Mouse (Mus musculus) embryonic facial prominence, embryonic 11.5 days (tissue): ENCODE results near the gene Sema4c. TPM values are rescaled to one million over a fixed set of nuclear protein-coding genes. Genes with fewer than 3 reads are reported as not detected.

Source experiments
- ATAC-seq: fragments of 200-750 bp; cut with Nextera tagmentation; replicated peaks from 2 replicates; pipeline ENCODE4 v1.8.0; 2017; ENCODE audit warnings: low read depth; ENCODE audit not compliant: insufficient number of reproducible peaks, low FRiP score, low TSS enrichment
- DNase-seq: peaks from one replicate; pipeline ENCODE4 v3.0.0-alpha.2; 2015; ENCODE audit warnings: low spot score
- H3K27ac ChIP-seq: fragments of 300-500 bp; sonication (generic); replicated peaks from 2 replicates; pipeline ENCODE4 v1.5.1; 2014; ENCODE audit warnings: mild to moderate bottlenecking, low read depth, low read length, control low read depth
- H3K27me3 ChIP-seq: fragments of 300-500 bp; sonication (generic); 2 replicates; pipeline ENCODE4 v1.6.1; 2014; ENCODE audit warnings: mild to moderate bottlenecking, low read length, moderate library complexity, mixed read lengths; ENCODE audit not compliant: control insufficient read depth, insufficient read depth
- H3K36me3 ChIP-seq: fragments of 300-500 bp; sonication (generic); replicated peaks from 2 replicates; pipeline ENCODE4 v1.6.1; 2014; ENCODE audit warnings: low read depth, mild to moderate bottlenecking, low read length, moderate library complexity, mixed read lengths; ENCODE audit not compliant: control insufficient read depth, insufficient read depth
- H3K4me1 ChIP-seq: fragments of 300-500 bp; sonication (generic); 2 replicates; pipeline ENCODE4 v1.6.1; 2014; ENCODE audit warnings: low read length, mixed read lengths; ENCODE audit not compliant: control insufficient read depth, insufficient read depth
- H3K4me2 ChIP-seq: fragments of 300-500 bp; sonication (generic); 2 replicates; pipeline ENCODE4 v1.6.1; 2014; ENCODE audit warnings: low read depth, mild to moderate bottlenecking, control low read depth, low read length, moderate library complexity
- H3K4me3 ChIP-seq: fragments of 300-500 bp; sonication (generic); 2 replicates; pipeline ENCODE4 v1.5.1; 2014; ENCODE audit warnings: low read depth, low read length, control low read depth
- H3K9ac ChIP-seq: fragments of 300-500 bp; sonication (generic); replicated peaks from 2 replicates; pipeline ENCODE4 v1.6.1; 2014; ENCODE audit warnings: mild to moderate bottlenecking, control low read depth, low read length
- H3K9me3 ChIP-seq: fragments of 300-500 bp; sonication (generic); replicated peaks from 2 replicates; pipeline ENCODE4 v1.6.1; 2016; ENCODE audit warnings: mild to moderate bottlenecking, low read length, inconsistent platforms, mixed read lengths; ENCODE audit not compliant: control insufficient read depth
- WGBS: fragments of 180-500 bp; shearing (Covaris S2); extraction: QIAGEN DNeasy Blood & Tissue Kit; methylation state at CpG from one replicate; pipeline ENCODE4 v1.1.7; 2014; 5-methylcytosine and 5-hydroxymethylcytosine counted together
- polyA plus RNA-seq: library from polyadenylated mRNA; unstranded; fragments of >200 nt; fragmentation: Nextera tagmentation; extraction: Ambion mirVana; gene quantifications from 2 replicates; pipeline ENCODE4 v1.2.1, GENCODE M21; 2014

The Sema4c gene
- polyA plus RNA-seq, 1 experiment from 2014 or later, result 3.7 TPM

- Histone ChIP-seq H3K36me3 (no peaks in the 10 kb centered on the region), H3K9me3 (no peaks in the 10 kb centered on the region), H3K4me2 (no peak overlapping the region), H3K4me1 (no peaks in the 10 kb centered on the region), H3K4me3 (no peak overlapping the region), H3K27me3 (no peaks in the 10 kb centered on the region), H3K27ac (no peak overlapping the region), H3K9ac (no peak overlapping the region)
- peak; percentile 38 for DNase-seq
- ATAC-seq, result no peak; the same call in 1 of the 2 replicates
- 56% methylated on average over 10 of the region's 10 CpGs for WGBS
Measured at GRCm38 (mm10) chr1:36595167-36595931, 37.2 kb upstream of the Sema4c start.

DNA sequence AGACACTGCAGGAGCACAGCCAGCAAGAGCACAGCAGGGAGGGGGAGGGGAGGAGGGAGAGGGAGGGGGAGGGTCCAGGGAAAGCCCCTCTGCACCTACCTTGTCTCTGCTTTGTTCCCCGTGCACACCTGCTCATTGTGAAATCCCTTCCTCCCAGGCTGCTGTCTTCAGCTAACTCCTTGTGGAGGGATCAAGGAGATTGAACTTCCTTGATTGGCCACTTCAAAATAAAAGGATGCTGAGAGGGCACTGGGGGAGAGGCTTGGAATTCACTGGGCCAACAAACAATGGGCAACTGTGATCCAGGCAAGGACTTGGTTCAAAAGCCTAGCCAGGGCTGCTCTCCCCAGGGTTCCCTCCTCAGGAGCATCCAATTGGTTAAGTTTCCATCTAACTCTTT is 35.0 kb upstream of the Sema4c start:
- peaks cover 5% of the 10 kb centered on the region; the same call in 1 of the 2 replicates for H3K4me1 ChIP-seq
- H3K36me3 ChIP-seq, result no peaks in the 10 kb centered on the region
- no peaks in the 10 kb centered on the region for H3K27me3 ChIP-seq
- no peak overlapping the region for H3K4me3 ChIP-seq
- H3K9ac ChIP-seq, result no peak overlapping the region
- DNase-seq (no peak), ATAC-seq (no peak)
- 7% methylated on average over 1 of the region's 1 CpGs for WGBS
- no peaks in the 10 kb centered on the region for H3K9me3 ChIP-seq
- H3K4me2 ChIP-seq, result no peak overlapping the region
- H3K27ac ChIP-seq, result no peak overlapping the region

GRCm38 (mm10) chr1:36591408-36591807 is 33.3 kb upstream of the Sema4c start:
- Histone ChIP-seq H3K27me3 (no peaks in the 10 kb centered on the region), H3K27ac (no peak overlapping the region), H3K4me1 (peaks cover 5% of the 10 kb centered on the region; the same call in 1 of the 2 replicates), H3K4me3 (no peak overlapping the region), H3K36me3 (no peaks in the 10 kb centered on the region), H3K9ac (no peak overlapping the region), H3K9me3 (no peaks in the 10 kb centered on the region), H3K4me2 (no peak overlapping the region)
- WGBS, result 88% methylated on average over 2 of the region's 2 CpGs
- DNase-seq (no peak), ATAC-seq (no peak)

DNA sequence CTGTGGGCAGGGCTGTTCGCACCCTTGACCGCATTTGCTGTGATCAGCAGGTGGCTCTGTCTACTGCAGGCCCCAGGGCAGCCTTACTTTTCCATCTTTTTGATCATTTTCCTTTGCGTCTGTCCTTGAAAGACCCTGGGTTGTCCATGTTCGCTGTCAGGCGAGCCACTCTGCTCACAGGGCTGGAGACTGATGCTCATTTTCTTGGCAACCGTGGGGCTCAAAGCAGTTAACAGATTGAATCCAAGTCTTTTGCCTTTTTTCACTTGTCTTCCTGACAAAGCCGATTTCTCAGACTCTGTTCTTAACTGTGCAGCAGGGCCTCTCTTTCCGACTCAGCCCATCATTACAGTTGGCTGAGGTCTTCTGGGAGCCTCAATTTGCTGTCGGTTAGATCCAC is 32.5 kb upstream of the Sema4c start:
- H3K36me3 ChIP-seq, result no peaks in the 10 kb centered on the region
- ATAC-seq (no peak), DNase-seq (no peak)
- no peaks in the 10 kb centered on the region for H3K9me3 ChIP-seq
- no peak overlapping the region for H3K4me2 ChIP-seq
- peaks cover 5% of the 10 kb centered on the region; the same call in 1 of the 2 replicates for H3K4me1 ChIP-seq
- H3K27ac ChIP-seq, result no peak overlapping the region
- H3K27me3 ChIP-seq, result no peaks in the 10 kb centered on the region
- H3K9ac ChIP-seq, result no peak overlapping the region
- WGBS, result 63% methylated on average over 9 of the region's 9 CpGs
- no peak overlapping the region for H3K4me3 ChIP-seq

- H3K4me3 ChIP-seq, result no peak overlapping the region
- H3K4me2 ChIP-seq, result no peak overlapping the region
- no peaks in the 10 kb centered on the region for H3K36me3 ChIP-seq
- DNase-seq, result no peak
- no peaks in the 10 kb centered on the region for H3K27me3 ChIP-seq
- peaks cover 5% of the 10 kb centered on the region; the same call in 1 of the 2 replicates for H3K4me1 ChIP-seq
- H3K27ac ChIP-seq, result no peak overlapping the region
- WGBS, result 44% methylated on average over 6 of the region's 6 CpGs
- no peak for ATAC-seq
- peak overlapping the region; percentile 18 for H3K9ac ChIP-seq
- H3K9me3 ChIP-seq, result no peaks in the 10 kb centered on the region
Measured at GRCm38 (mm10) chr1:36589486-36589885, 31.3 kb upstream of the Sema4c start.

DNA sequence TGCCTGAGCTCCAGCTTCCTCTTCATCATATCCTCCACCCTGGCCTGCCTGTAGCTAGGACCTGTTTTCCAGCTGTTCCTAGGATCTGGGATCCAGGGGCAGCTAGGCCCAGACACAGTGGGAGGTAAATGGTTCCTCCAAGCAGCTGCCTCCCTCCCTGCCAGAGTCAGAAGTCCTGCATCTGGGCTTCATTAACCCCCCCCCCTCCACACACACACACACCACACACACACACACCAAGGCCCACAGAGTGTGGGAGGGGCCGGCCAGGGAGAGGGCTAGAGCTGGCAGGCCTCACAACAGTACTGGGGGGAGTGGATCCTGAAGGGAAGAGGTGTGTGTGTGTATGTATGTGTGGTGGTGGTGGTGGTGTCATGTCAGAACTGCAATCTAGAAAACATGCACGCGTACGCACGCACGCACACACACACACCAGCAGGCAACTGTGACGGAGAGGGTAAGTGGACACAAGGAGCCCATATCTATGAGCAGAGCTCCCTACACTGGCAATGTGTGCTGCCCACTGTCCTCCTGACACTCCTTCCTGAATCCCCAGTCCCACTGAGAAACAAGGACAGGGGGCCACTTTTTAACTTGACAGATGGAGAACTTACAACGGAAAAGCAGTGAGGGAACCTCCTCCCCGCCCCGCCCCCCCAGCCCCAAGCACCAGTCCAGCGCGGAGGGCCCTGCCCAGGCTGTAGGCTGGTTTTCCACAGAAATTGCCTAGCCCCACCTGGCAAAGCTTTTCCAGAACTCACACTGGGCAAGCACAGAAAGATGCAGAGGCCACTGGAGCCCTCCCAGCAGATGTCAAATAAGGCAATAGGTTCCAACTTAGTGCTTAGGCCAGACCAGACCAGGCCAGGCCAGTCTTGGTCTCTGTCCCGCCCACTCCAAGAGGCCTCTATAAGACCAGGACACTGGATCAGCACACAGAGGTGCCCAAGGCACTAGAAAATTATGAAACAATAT is 30.6 kb upstream of the Sema4c start:
- no peaks in the 10 kb centered on the region for H3K27me3 ChIP-seq
- DNase-seq (peak; percentile 83), ATAC-seq (peak; percentile 84)
- no peak overlapping the region for H3K4me3 ChIP-seq
- no peak overlapping the region for H3K4me2 ChIP-seq
- H3K27ac ChIP-seq, result peak overlapping the region; percentile 30
- H3K9me3 ChIP-seq, result no peaks in the 10 kb centered on the region
- no peaks in the 10 kb centered on the region for H3K36me3 ChIP-seq
- H3K9ac ChIP-seq, result peak overlapping the region; percentile 34
- WGBS, result 44% methylated on average over 13 of the region's 13 CpGs
- peaks cover 5% of the 10 kb centered on the region; the same call in 1 of the 2 replicates for H3K4me1 ChIP-seq

GRCm38 (mm10) chr1:36587860-36588259 is 29.7 kb upstream of the Sema4c start:
- no peak for ATAC-seq
- peaks cover 5% of the 10 kb centered on the region; the same call in 1 of the 2 replicates for H3K4me1 ChIP-seq

More at GRCm38 (mm10) chr1:36587860-36588259, 29.7 kb upstream of the Sema4c start:
- Histone ChIP-seq H3K36me3 (no peaks in the 10 kb centered on the region), H3K4me3 (no peak overlapping the region), H3K27ac (peak overlapping the region; percentile 30; the same call in 1 of the 2 replicates), H3K9me3 (no peaks in the 10 kb centered on the region), H3K4me2 (no peak overlapping the region), H3K27me3 (no peaks in the 10 kb centered on the region), H3K9ac (no peak overlapping the region)
- no peak for DNase-seq
- 90% methylated on average over 6 of the region's 6 CpGs for WGBS
